9 mouse cellular contexts compared by ENCODE assay signal in genomic region chr13:30003169-30003568, GRCm38 (mm10). TPM values are rescaled to one million over a fixed set of nuclear protein-coding genes. Genes with fewer than 3 reads are reported as not detected.
DNase-seq lines count a peak whose midpoint lies in the region; ATAC-seq and TF ChIP-seq lines count a peak whose summit lies in the region.
"Had no signal": no experiment of that assay in that cellular context is flagged by ENCODE, and none has a peak within 500 bp of the region (broad histone marks: within the 10 kb centered on the region; RNA-seq: fewer than 3 reads in every experiment).

No protein-coding gene starts in this region.

- DNase-seq in cerebellum, adult 11-12 months = peak; percentile 88
- DNase-seq in layer of hippocampus, postnatal 25 days (ENCODE audit: extremely low spot score in 1 of 2, low spot score in 1 of 2) = no peak
- DNase-seq: lung, embryonic 14.5 days had no signal

- H3K4me3 ChIP-seq in hindbrain, embryonic 15.5 days = no peak overlapping the region
- no peak overlapping the region for H3K4me3 ChIP-seq in hindbrain, embryonic 12.5 days
- H3K4me3 ChIP-seq in C2C12 (ENCODE audit: insufficient read depth, poor library complexity, severe bottlenecking) = no peak overlapping the region
- peak overlapping the region; percentile 88 for H3K4me3 ChIP-seq in megakaryocyte, embryonic 14.5 days (replicated peaks)
- no peak overlapping the region for H3K4me3 ChIP-seq in intestine, embryonic 15.5 days (replicated peaks)
- H3K4me3 ChIP-seq in kidney, embryonic 15.5 days (replicated peaks) = no peak overlapping the region

- H3K79me3 ChIP-seq in C2C12 (ENCODE audit: low read depth) = no peaks in the 10 kb centered on the region

- no peak overlapping the region for H3ac ChIP-seq in C2C12 (ENCODE audit: control insufficient read depth, insufficient read length, low read depth)

- H3K36me3 ChIP-seq in hindbrain, embryonic 15.5 days = no peaks in the 10 kb centered on the region
- H3K36me3 ChIP-seq in hindbrain, embryonic 12.5 days = no peaks in the 10 kb centered on the region
- no peaks in the 10 kb centered on the region for H3K36me3 ChIP-seq in C2C12 (ENCODE audit: control insufficient read depth, insufficient read depth)
- H3K36me3 ChIP-seq in megakaryocyte, embryonic 14.5 days (replicated peaks; ENCODE audit: low read length) = no peaks in the 10 kb centered on the region
- H3K36me3 ChIP-seq in intestine, embryonic 15.5 days = no peaks in the 10 kb centered on the region
- H3K36me3 ChIP-seq in kidney, embryonic 15.5 days = no peaks in the 10 kb centered on the region

- ATAC-seq in hindbrain, embryonic 15.5 days (ENCODE audit: low FRiP score, low read depth) = peak; percentile 59; the same call in 1 of the 2 replicates
- ATAC-seq in hindbrain, embryonic 12.5 days (ENCODE audit: low FRiP score) = no peak
- ATAC-seq in intestine, embryonic 15.5 days = no peak
- no peak for ATAC-seq in kidney, embryonic 15.5 days (replicated peaks; ENCODE audit: low FRiP score)

- no peaks in the 10 kb centered on the region for H3K79me2 ChIP-seq in C2C12 (ENCODE audit: control insufficient read depth, insufficient read depth)

- H3K27me3 ChIP-seq in hindbrain, embryonic 15.5 days = no peaks in the 10 kb centered on the region
- H3K27me3 ChIP-seq in hindbrain, embryonic 12.5 days = no peaks in the 10 kb centered on the region
- no peaks in the 10 kb centered on the region for H3K27me3 ChIP-seq in C2C12 (ENCODE audit: control insufficient read depth, insufficient read depth, insufficient read length)
- peaks cover 8% of the 10 kb centered on the region for H3K27me3 ChIP-seq in megakaryocyte, embryonic 14.5 days (replicated peaks)
- no peaks in the 10 kb centered on the region for H3K27me3 ChIP-seq in intestine, embryonic 15.5 days (replicated peaks)
- H3K27me3 ChIP-seq in kidney, embryonic 15.5 days = no peaks in the 10 kb centered on the region

- 46% methylated on average over 11 of the region's 11 CpGs for WGBS in hindbrain, embryonic 15.5 days
- WGBS in hindbrain, embryonic 12.5 days = 43% methylated on average over 11 of the region's 11 CpGs
- WGBS in intestine, embryonic 15.5 days = 74% methylated on average over 11 of the region's 11 CpGs
- 67% methylated on average over 11 of the region's 11 CpGs for WGBS in kidney, embryonic 15.5 days

- H3K27ac ChIP-seq in hindbrain, embryonic 15.5 days (replicated peaks) = no peak overlapping the region
- no peak overlapping the region for H3K27ac ChIP-seq in hindbrain, embryonic 12.5 days
- H3K27ac ChIP-seq in intestine, embryonic 15.5 days = no peak overlapping the region
- H3K27ac ChIP-seq in kidney, embryonic 15.5 days = no peak overlapping the region

- H3K4me2 ChIP-seq in hindbrain, embryonic 15.5 days = no peak overlapping the region
- no peak overlapping the region for H3K4me2 ChIP-seq in hindbrain, embryonic 12.5 days (replicated peaks)
- no peak overlapping the region for H3K4me2 ChIP-seq in intestine, embryonic 15.5 days (replicated peaks)
- H3K4me2 ChIP-seq in kidney, embryonic 15.5 days = no peak overlapping the region
- H3K4me2 ChIP-seq: lung, embryonic 14.5 days had no signal

- no peak for TF ChIP-seq CTCF in C2C12 (IDR thresholded peaks at IDR 0.05; ENCODE audit: control insufficient read depth, insufficient read depth, insufficient read length)

- no peaks in the 10 kb centered on the region for H3K4me1 ChIP-seq in hindbrain, embryonic 15.5 days (replicated peaks)
- peaks cover 8% of the 10 kb centered on the region; the same call in 1 of the 2 replicates for H3K4me1 ChIP-seq in hindbrain, embryonic 12.5 days
- H3K4me1 ChIP-seq in megakaryocyte, embryonic 14.5 days = peaks cover 25% of the 10 kb centered on the region
- H3K4me1 ChIP-seq in intestine, embryonic 15.5 days (replicated peaks) = no peaks in the 10 kb centered on the region
- H3K4me1 ChIP-seq in kidney, embryonic 15.5 days = no peaks in the 10 kb centered on the region

- H3K9ac ChIP-seq in hindbrain, embryonic 15.5 days = no peak overlapping the region
- no peak overlapping the region for H3K9ac ChIP-seq in hindbrain, embryonic 12.5 days
- no peak overlapping the region for H3K9ac ChIP-seq in intestine, embryonic 15.5 days
- H3K9ac ChIP-seq in kidney, embryonic 15.5 days = no peak overlapping the region
- H3K9ac ChIP-seq: lung, embryonic 14.5 days had no signal

- H3K9me3 ChIP-seq in hindbrain, embryonic 15.5 days = no peaks in the 10 kb centered on the region
- H3K9me3 ChIP-seq in hindbrain, embryonic 12.5 days (replicated peaks) = no peaks in the 10 kb centered on the region
- peaks cover 10% of the 10 kb centered on the region for H3K9me3 ChIP-seq in megakaryocyte, embryonic 14.5 days
- no peaks in the 10 kb centered on the region for H3K9me3 ChIP-seq in intestine, embryonic 15.5 days
- H3K9me3 ChIP-seq in kidney, embryonic 15.5 days (replicated peaks) = no peaks in the 10 kb centered on the region

TF ChIP-seq in C2C12, 6 proteins besides CTCF, POLR2A, EP300 and RAD21:
- TF ChIP-seq MYOD1 (IDR thresholded peaks at IDR 0.05; ENCODE audit: control insufficient read depth, insufficient read length, low read depth) (peak; percentile 23), USF1 (IDR thresholded peaks at IDR 0.05; ENCODE audit: low read depth) (no peak)
TF ChIP-seq in C2C12: peak in this region for 1.

RNA-seq across cellular contexts. Expression of gene E2f3, which starts 17.3 kb away (rescaled TPM):
- 5.4 and 5.5 TPM in 2 replicates for polyA plus RNA-seq in hindbrain, embryonic 15.5 days (2015; fragmentation: Nextera tagmentation; extraction: Ambion mirVana)
- polyA plus RNA-seq in hindbrain, embryonic 12.5 days (2016; fragmentation: Nextera tagmentation; extraction: Ambion mirVana) = 13.6 and 14.6 TPM in 2 replicates
- 10.2 TPM for polyA plus RNA-seq in C2C12 (2012; fragmentation: generic; extraction: Trizol)
- 4.0 and 5.2 TPM in 2 replicates for polyA plus RNA-seq in megakaryocyte, embryonic 14.5 days (2012; ENCODE audit: insufficient read depth, low replicate concordance)
- polyA plus RNA-seq in intestine, embryonic 15.5 days (2015; fragmentation: Nextera tagmentation; extraction: Ambion mirVana) = 9.7 and 10.6 TPM in 2 replicates
- 10 to 100 TPM; 24.2 to 25.6 TPM for total RNA-seq in layer of hippocampus, postnatal 25 days (2021)
- 14.6 and 15.4 TPM in 2 replicates for polyA plus RNA-seq in kidney, embryonic 15.5 days (2015; fragmentation: Nextera tagmentation; extraction: Ambion mirVana)
